Mouse (Mus musculus) midbrain, embryonic 15.5 days (tissue): Measurements from ENCODE around the gene Astn2. TPM values are rescaled to one million over a fixed set of nuclear protein-coding genes. Genes with fewer than 3 reads are reported as not detected.

Source experiments
- ATAC-seq: fragments of 200-750 bp; cut with Nextera tagmentation; replicated peaks from 2 replicates; pipeline ENCODE4 v1.8.0; 2017; ENCODE audit warnings: moderate TSS enrichment
- H3K27ac ChIP-seq: fragments of 300-500 bp; sonication (generic); 2 replicates; pipeline ENCODE4 v1.5.1; 2015; ENCODE audit warnings: mild to moderate bottlenecking, inconsistent platforms
- H3K27me3 ChIP-seq: fragments of 300-500 bp; sonication (generic); replicated peaks from 2 replicates; pipeline ENCODE4 v1.6.1; 2015; ENCODE audit warnings: inconsistent platforms
- H3K36me3 ChIP-seq: fragments of 300-500 bp; sonication (generic); replicated peaks from 2 replicates; pipeline ENCODE4 v1.6.1; 2015; ENCODE audit warnings: inconsistent platforms
- H3K4me1 ChIP-seq: fragments of 300-500 bp; sonication (generic); 2 replicates; pipeline ENCODE4 v1.6.1; 2015; ENCODE audit warnings: inconsistent platforms
- H3K4me2 ChIP-seq: fragments of 300-500 bp; sonication (generic); 2 replicates; pipeline ENCODE4 v1.6.1; 2015; ENCODE audit warnings: inconsistent platforms, mild to moderate bottlenecking, moderate library complexity
- H3K4me3 ChIP-seq: fragments of 300-500 bp; sonication (generic); 2 replicates; pipeline ENCODE4 v1.5.1; 2015; ENCODE audit warnings: mild to moderate bottlenecking, inconsistent platforms
- H3K9ac ChIP-seq: fragments of 300-500 bp; sonication (generic); 2 replicates; pipeline ENCODE4 v1.6.1; 2015; ENCODE audit warnings: mild to moderate bottlenecking, inconsistent platforms
- H3K9me3 ChIP-seq: fragments of 300-500 bp; sonication (generic); 2 replicates; pipeline ENCODE4 v1.6.1; 2016; ENCODE audit warnings: inconsistent platforms
- WGBS: fragments of 180-500 bp; shearing (Covaris S2); methylation state at CpG from one replicate; pipeline ENCODE4 v1.1.7; 2015; ENCODE audit warnings: mixed read lengths; 5-methylcytosine and 5-hydroxymethylcytosine counted together
- polyA plus RNA-seq: library from polyadenylated mRNA; unstranded; fragments of >200 nt; fragmentation: Nextera tagmentation; extraction: Ambion mirVana; gene quantifications from 2 replicates; pipeline ENCODE4 v1.2.1, GENCODE M21; 2015

The Astn2 gene
- polyA plus RNA-seq, 1 experiment from 2014 or later: 4.0 TPM

GRCm38 (mm10) chr4:65506870-65507269 lies 897.5 kb downstream of the Astn2 start:
- no peak overlapping the region for H3K4me2 ChIP-seq
- ATAC-seq: no peak
- H3K36me3 ChIP-seq: no peaks in the 10 kb centered on the region

GRCm38 (mm10) chr4:65496463-65496834 lies 908.0 kb downstream of the Astn2 start:
- H3K27ac ChIP-seq: no peak overlapping the region
- H3K4me2 ChIP-seq: no peak overlapping the region
- H3K4me3 ChIP-seq: no peak overlapping the region
- no peaks in the 10 kb centered on the region for H3K9me3 ChIP-seq
- H3K36me3 ChIP-seq: no peaks in the 10 kb centered on the region
- ATAC-seq: peak; percentile 98
- H3K9ac ChIP-seq: no peak overlapping the region
- no peaks in the 10 kb centered on the region for H3K27me3 ChIP-seq
- WGBS: 3% methylated on average over 3 of the region's 3 CpGs
- H3K4me1 ChIP-seq: peaks cover 3% of the 10 kb centered on the region; the same call in 1 of the 2 replicates

More at GRCm38 (mm10) chr4:65506870-65507269, 897.5 kb downstream of the Astn2 start:
- H3K9me3 ChIP-seq: no peaks in the 10 kb centered on the region
- no peaks in the 10 kb centered on the region for H3K4me1 ChIP-seq
- H3K27me3 ChIP-seq: no peaks in the 10 kb centered on the region
- H3K4me3 ChIP-seq: no peak overlapping the region
- no peak overlapping the region for H3K27ac ChIP-seq
- no peak overlapping the region for H3K9ac ChIP-seq

- H3K4me1 ChIP-seq: peaks cover 3% of the 10 kb centered on the region; the same call in 1 of the 2 replicates
- no peak overlapping the region for H3K4me3 ChIP-seq
- ATAC-seq: peak; percentile 57
- H3K27ac ChIP-seq: no peak overlapping the region
- no peak overlapping the region for H3K9ac ChIP-seq
- WGBS: 65% methylated on average over 6 of the region's 6 CpGs
- no peaks in the 10 kb centered on the region for H3K36me3 ChIP-seq
- H3K4me2 ChIP-seq: no peak overlapping the region
- H3K27me3 ChIP-seq: no peaks in the 10 kb centered on the region
- H3K9me3 ChIP-seq: no peaks in the 10 kb centered on the region
Measured at GRCm38 (mm10) chr4:65495705-65496462, 908.5 kb downstream of the Astn2 start.

DNA sequence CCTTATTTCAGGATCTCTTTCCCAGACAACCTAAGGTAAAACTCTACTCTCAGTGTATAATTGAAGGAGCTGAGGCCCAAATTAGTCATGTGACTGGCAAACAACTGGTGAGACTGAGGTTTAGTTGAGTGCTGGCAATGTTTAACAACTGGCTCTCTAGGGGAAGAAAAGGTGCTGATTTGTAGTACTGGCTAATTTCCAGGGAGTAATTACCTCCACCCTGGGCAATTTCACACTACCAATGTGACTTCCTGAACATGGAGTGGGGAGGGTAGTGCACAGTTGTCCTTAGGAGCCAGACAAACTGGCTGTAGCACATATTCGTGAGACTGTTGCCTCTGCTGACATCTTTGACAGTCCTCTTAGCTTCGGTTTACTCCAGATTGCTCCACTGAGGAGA lies 912.9 kb downstream of the Astn2 start:
- ATAC-seq: no peak
- H3K36me3 ChIP-seq: no peaks in the 10 kb centered on the region
- H3K4me2 ChIP-seq: no peak overlapping the region
- no peaks in the 10 kb centered on the region for H3K9me3 ChIP-seq
- no peak overlapping the region for H3K27ac ChIP-seq
- WGBS: 82% methylated on average over 2 of the region's 2 CpGs
- H3K4me3 ChIP-seq: no peak overlapping the region
- no peaks in the 10 kb centered on the region for H3K27me3 ChIP-seq
- H3K4me1 ChIP-seq: peaks cover 3% of the 10 kb centered on the region; the same call in 1 of the 2 replicates
- H3K9ac ChIP-seq: no peak overlapping the region

- Histone ChIP-seq H3K9me3 (no peaks in the 10 kb centered on the region), H3K4me3 (no peak overlapping the region), H3K4me2 (no peak overlapping the region), H3K36me3 (no peaks in the 10 kb centered on the region), H3K4me1 (no peaks in the 10 kb centered on the region), H3K27ac (no peak overlapping the region), H3K9ac (no peak overlapping the region), H3K27me3 (no peaks in the 10 kb centered on the region)
- ATAC-seq: no peak
- 83% methylated on average over 3 of the region's 3 CpGs for WGBS
Measured at GRCm38 (mm10) chr4:65489711-65490110, 914.7 kb downstream of the Astn2 start.

GRCm38 (mm10) chr4:65481632-65482031 lies 922.8 kb downstream of the Astn2 start:
- Histone ChIP-seq H3K9me3 (no peaks in the 10 kb centered on the region), H3K27me3 (no peaks in the 10 kb centered on the region)
- no peak for ATAC-seq

GRCm38 (mm10) chr4:65477106-65477505 lies 927.3 kb downstream of the Astn2 start:
- Histone ChIP-seq H3K9me3 (no peaks in the 10 kb centered on the region), H3K36me3 (no peaks in the 10 kb centered on the region), H3K4me1 (no peaks in the 10 kb centered on the region), H3K9ac (no peak overlapping the region), H3K27ac (no peak overlapping the region), H3K4me2 (no peak overlapping the region), H3K4me3 (no peak overlapping the region), H3K27me3 (no peaks in the 10 kb centered on the region)
- WGBS: 12% methylated on average over 6 of the region's 6 CpGs
- 0 out of 2 replicates have a peak, but pooled peaks have one; percentile 37 for ATAC-seq

More at GRCm38 (mm10) chr4:65481632-65482031, 922.8 kb downstream of the Astn2 start:
- WGBS: 82% methylated on average over 5 of the region's 5 CpGs
- no peak overlapping the region for H3K4me3 ChIP-seq
- no peaks in the 10 kb centered on the region for H3K4me1 ChIP-seq
- no peak overlapping the region for H3K27ac ChIP-seq
- no peak overlapping the region for H3K9ac ChIP-seq
- H3K4me2 ChIP-seq: no peak overlapping the region
- no peaks in the 10 kb centered on the region for H3K36me3 ChIP-seq

- Histone ChIP-seq H3K9ac (no peak overlapping the region), H3K4me1 (no peaks in the 10 kb centered on the region), H3K9me3 (no peaks in the 10 kb centered on the region), H3K36me3 (no peaks in the 10 kb centered on the region), H3K27ac (no peak overlapping the region), H3K4me2 (no peak overlapping the region), H3K4me3 (no peak overlapping the region), H3K27me3 (no peaks in the 10 kb centered on the region)
- 34% methylated on average over 4 of the region's 4 CpGs for WGBS
- no peak for ATAC-seq
Measured at GRCm38 (mm10) chr4:65475925-65476560, 928.4 kb downstream of the Astn2 start.

DNA sequence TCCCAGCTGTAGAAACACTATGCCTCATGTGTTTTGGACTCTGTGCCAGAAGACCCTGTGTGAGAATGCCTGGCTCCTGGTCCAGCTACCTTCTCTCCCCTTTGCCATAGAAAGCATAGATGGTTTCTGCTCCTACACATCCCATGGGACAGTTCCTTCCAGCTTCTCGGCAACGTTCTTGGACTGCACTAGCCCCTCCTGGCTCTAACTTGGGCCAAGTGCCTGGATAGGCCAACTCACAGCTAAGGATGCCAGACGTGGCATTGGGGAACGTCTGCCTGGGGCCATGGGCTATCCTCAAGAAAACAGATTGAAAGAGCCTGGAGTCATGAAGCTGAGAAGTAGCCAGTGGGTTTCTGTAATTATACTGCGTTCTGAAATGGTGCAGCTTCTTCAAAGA lies 931.3 kb downstream of the Astn2 start:
- 79% methylated on average over 5 of the region's 5 CpGs for WGBS
- Histone ChIP-seq H3K36me3 (no peaks in the 10 kb centered on the region), H3K4me1 (no peaks in the 10 kb centered on the region), H3K27ac (no peak overlapping the region), H3K4me2 (no peak overlapping the region), H3K9ac (no peak overlapping the region), H3K9me3 (no peaks in the 10 kb centered on the region), H3K27me3 (no peaks in the 10 kb centered on the region), H3K4me3 (no peak overlapping the region)
- ATAC-seq: no peak

DNA sequence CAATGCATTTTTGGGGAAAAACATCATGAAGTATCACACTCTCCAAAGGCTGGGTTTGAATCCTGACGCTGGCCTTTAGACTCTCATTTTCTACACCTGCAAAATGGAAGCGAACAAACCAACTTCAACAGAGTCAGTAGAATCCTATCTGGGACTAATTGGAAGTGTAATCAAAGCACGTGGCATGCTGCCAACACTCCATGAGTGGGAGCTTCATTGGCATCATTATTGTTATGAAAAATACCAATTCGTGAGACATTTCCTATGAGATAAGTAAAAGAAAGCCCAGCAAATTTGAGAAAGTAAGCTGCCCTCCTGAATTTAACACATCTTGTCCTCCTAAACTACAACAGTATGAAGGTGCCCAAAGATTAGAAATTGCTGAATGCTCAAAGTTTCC lies 955.2 kb downstream of the Astn2 start:
- Histone ChIP-seq H3K36me3 (no peaks in the 10 kb centered on the region), H3K27ac (no peak overlapping the region), H3K4me2 (no peak overlapping the region), H3K27me3 (no peaks in the 10 kb centered on the region), H3K4me1 (no peaks in the 10 kb centered on the region), H3K4me3 (no peak overlapping the region), H3K9ac (no peak overlapping the region), H3K9me3 (no peaks in the 10 kb centered on the region)
- no peak for ATAC-seq
- 78% methylated on average over 4 of the region's 4 CpGs for WGBS

DNA sequence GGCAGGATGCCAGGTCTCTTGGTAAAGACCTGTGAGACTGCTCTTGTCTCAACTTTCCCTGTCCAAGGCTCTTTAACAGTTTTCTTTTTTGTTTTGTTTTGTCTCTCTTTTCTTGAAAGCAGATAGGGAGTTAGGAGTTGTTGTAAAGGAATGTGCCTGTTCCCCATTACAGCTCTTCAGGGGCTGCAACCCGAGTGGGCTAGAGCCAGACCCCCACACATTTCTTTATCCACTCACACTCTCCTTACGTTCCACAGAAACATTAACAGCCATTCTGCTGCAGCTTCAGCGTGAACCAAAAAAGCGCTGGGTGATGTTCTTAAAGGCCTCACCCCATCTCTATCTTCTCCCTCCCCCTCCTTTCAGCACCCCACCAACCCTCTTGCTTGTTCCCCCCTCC lies 962.7 kb downstream of the Astn2 start:
- H3K27me3 ChIP-seq: no peaks in the 10 kb centered on the region
- H3K4me3 ChIP-seq: no peak overlapping the region
- ATAC-seq: no peak
- no peak overlapping the region for H3K27ac ChIP-seq
- no peaks in the 10 kb centered on the region for H3K4me1 ChIP-seq
- 73% methylated on average over 4 of the region's 4 CpGs for WGBS
- no peaks in the 10 kb centered on the region for H3K36me3 ChIP-seq
- H3K9me3 ChIP-seq: no peaks in the 10 kb centered on the region
- no peak overlapping the region for H3K9ac ChIP-seq
- no peak overlapping the region for H3K4me2 ChIP-seq

DNA sequence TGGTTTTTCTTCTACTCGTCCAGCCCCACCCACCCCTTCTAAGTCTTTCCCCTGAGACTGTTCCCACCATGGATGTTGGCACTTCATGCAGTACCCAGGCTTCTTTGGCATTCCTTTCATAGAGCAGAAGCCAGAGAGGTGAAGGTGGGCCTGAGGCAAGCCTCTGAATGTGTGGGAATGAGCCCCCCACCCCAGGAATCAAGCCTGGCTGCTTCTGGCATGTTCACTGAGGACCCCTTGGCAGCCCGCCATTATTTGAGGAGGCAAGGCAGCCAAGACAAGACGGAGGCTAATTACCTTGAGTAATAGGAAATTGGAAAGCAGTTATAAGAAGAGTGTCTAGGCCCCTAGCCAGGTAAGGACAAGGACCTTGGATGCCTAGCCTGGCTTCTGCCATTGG lies 973.6 kb downstream of the Astn2 start:
- H3K36me3 ChIP-seq: no peaks in the 10 kb centered on the region
- no peak overlapping the region for H3K4me2 ChIP-seq
- H3K27ac ChIP-seq: no peak overlapping the region
- 61% methylated on average over 3 of the region's 3 CpGs for WGBS
- H3K9me3 ChIP-seq: no peaks in the 10 kb centered on the region
- no peak overlapping the region for H3K4me3 ChIP-seq
- H3K4me1 ChIP-seq: no peaks in the 10 kb centered on the region
- H3K9ac ChIP-seq: no peak overlapping the region
- 0 out of 2 replicates have a peak, but pooled peaks have one; percentile 42 for ATAC-seq
- H3K27me3 ChIP-seq: no peaks in the 10 kb centered on the region

DNA sequence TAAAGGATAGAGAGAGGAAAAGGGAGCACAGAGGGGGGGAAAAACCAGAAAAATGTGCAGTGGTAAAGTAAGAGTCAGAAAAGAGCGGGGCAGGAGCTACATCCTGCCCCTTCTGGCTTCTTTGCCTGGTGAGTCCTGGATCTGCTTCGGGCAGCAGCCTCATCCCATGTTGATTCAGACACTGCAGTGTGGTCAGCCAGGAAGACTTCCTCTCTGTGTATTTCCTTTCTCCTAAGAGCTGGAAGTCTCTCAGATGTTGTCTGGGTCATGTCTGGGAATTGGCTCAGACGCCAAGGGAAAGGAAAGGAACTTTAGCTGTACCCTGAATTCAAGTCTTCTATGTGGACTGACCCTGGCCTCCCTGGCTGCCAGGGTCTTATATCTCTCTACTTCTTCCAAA lies 976.9 kb downstream of the Astn2 start:
- Histone ChIP-seq H3K9ac (no peak overlapping the region), H3K36me3 (no peaks in the 10 kb centered on the region), H3K4me3 (no peak overlapping the region), H3K27ac (no peak overlapping the region), H3K27me3 (no peaks in the 10 kb centered on the region), H3K4me2 (no peak overlapping the region), H3K9me3 (no peaks in the 10 kb centered on the region), H3K4me1 (no peaks in the 10 kb centered on the region)
- 84% methylated on average over 3 of the region's 3 CpGs for WGBS
- no peak for ATAC-seq
